In the genomic region with DNA sequence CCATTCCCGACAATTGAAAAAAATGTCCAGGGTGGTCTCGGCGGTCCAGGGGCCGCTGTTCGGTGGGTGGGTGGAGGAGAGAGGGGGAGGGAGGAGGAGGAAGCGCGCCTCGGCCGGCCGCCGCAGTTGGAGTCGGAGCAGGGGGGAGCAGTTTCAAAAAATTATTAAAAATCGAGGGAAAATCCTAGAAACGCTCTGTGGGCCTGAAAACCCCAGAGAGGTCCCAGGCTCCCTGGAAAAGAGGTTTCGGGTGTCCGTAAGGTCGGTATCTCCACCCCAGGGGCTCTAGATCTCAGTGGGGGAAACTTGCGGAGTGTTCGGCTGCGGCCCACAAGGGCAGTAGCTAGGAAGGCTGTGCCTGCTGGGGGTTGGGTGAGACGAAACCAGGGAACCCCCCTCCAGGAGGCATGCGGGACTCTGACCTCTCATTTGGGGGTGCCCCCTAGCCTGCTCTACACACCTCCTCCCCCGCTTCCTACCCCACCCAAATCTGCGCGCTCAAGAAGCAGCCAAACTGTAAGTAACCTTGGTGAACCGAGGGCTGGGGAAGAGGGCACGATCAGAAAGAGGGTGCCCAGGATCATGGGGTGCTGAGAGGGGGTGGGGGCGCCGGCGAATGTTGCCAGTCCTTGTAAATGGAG, we compare ENCODE assay signal across 8 mouse cellular contexts. TPM values are rescaled to one million over a fixed set of nuclear protein-coding genes. Genes with fewer than 3 reads are reported as not detected.
A peak's percentile ranks its signal among the peaks of the same experiment; 100 is the strongest.
DNase-seq lines count a peak whose midpoint lies in the region; ATAC-seq and TF ChIP-seq lines count a peak whose summit lies in the region.

No protein-coding gene starts in this region.

- TF ChIP-seq CTCF in CH12.LX (conservative IDR thresholded peaks at IDR 0.05 in 1 of 2, IDR thresholded peaks at IDR 0.05 in 1 of 2; ENCODE audit: low read depth in 2 of 2, low read length in 2 of 2), result no peak

- peak overlapping the region; percentile 77 to 99 (median 92) for H3K4me3 ChIP-seq in CH12.LX (replicated peaks in 1 of 3; ENCODE audit: low read depth in 2 of 3, low read length in 2 of 3, poor library complexity in 1 of 3)
- peak overlapping the region; percentile 78 for H3K4me3 ChIP-seq in embryonic facial prominence, embryonic 13.5 days
- H3K4me3 ChIP-seq in hindbrain, embryonic 12.5 days, result peak overlapping the region; percentile 60
- peak overlapping the region; percentile 61 for H3K4me3 ChIP-seq in liver, embryonic 15.5 days (replicated peaks)
- H3K4me3 ChIP-seq in neural tube, embryonic 15.5 days (replicated peaks), result peak overlapping the region; percentile 48

- peak; percentile 38 for DNase-seq in embryo, embryonic 10.5 days (ENCODE audit: low spot score)
- no peak for DNase-seq in embryo, embryonic 10 days (ENCODE audit: low spot score)
- peak; percentile 54 for DNase-seq in CH12.LX (ENCODE audit: extremely low read depth)
- no peak for DNase-seq in left cerebral cortex, adult 8-10 months (ENCODE audit: low spot score in 2 of 2)

- under 1% methylated on average over 30 of the region's 30 CpGs for WGBS in embryonic facial prominence, embryonic 13.5 days
- under 1% methylated on average over 30 of the region's 30 CpGs for WGBS in hindbrain, embryonic 12.5 days
- under 1% methylated on average over 30 of the region's 30 CpGs for WGBS in liver, embryonic 15.5 days (ENCODE audit: insufficient replicate concordance)
- under 1% methylated on average over 30 of the region's 30 CpGs for WGBS in neural tube, embryonic 15.5 days

- peak overlapping the region; percentile 41; the same call in 1 of the 2 replicates for H3K4me2 ChIP-seq in CH12.LX (ENCODE audit: insufficient read depth, low read depth, poor library complexity, severe bottlenecking)
- peak overlapping the region; percentile 90 for H3K4me2 ChIP-seq in embryonic facial prominence, embryonic 13.5 days
- peak overlapping the region; percentile 89 for H3K4me2 ChIP-seq in hindbrain, embryonic 12.5 days (replicated peaks)
- peak overlapping the region; percentile 82 for H3K4me2 ChIP-seq in liver, embryonic 15.5 days
- peak overlapping the region; percentile 89 for H3K4me2 ChIP-seq in neural tube, embryonic 15.5 days

- peak overlapping the region; percentile 92 for H3K9ac ChIP-seq in CH12.LX (ENCODE audit: insufficient read depth, low read depth)
- peak overlapping the region; percentile 96 for H3K9ac ChIP-seq in embryonic facial prominence, embryonic 13.5 days
- H3K9ac ChIP-seq in hindbrain, embryonic 12.5 days, result peak overlapping the region; percentile 79
- H3K9ac ChIP-seq in liver, embryonic 15.5 days, result peak overlapping the region; percentile 46
- peak overlapping the region; percentile 52 for H3K9ac ChIP-seq in neural tube, embryonic 15.5 days (replicated peaks)

- no peak for TF ChIP-seq RAD21 in CH12.LX (IDR thresholded peaks at IDR 0.05; ENCODE audit: low read depth, low read length)

- H3K27me3 ChIP-seq in CH12.LX (replicated peaks), result peaks cover 15% of the 10 kb centered on the region
- no peaks in the 10 kb centered on the region for H3K27me3 ChIP-seq in embryonic facial prominence, embryonic 13.5 days
- H3K27me3 ChIP-seq in hindbrain, embryonic 12.5 days, result peaks cover 49% of the 10 kb centered on the region
- H3K27me3 ChIP-seq in liver, embryonic 15.5 days, result peaks cover 67% of the 10 kb centered on the region
- H3K27me3 ChIP-seq in neural tube, embryonic 15.5 days (replicated peaks), result peaks cover 46% of the 10 kb centered on the region

- dilution Hi-C loops in CH12.LX (cut with MboI; ENCODE audit: extremely low pct_ligation_motif_present, extremely low pct_unique_long_range_greater_than_20kb, low sequenced_read_pairs), result no loop called here

- TF ChIP-seq POLR2A in CH12.LX (IDR thresholded peaks at IDR 0.05; ENCODE audit: low read depth, low read length), result peak; percentile 37; the same call in 1 of the 2 replicates

- H3K27ac ChIP-seq in CH12.LX (ENCODE audit: insufficient read depth, low read depth), result peak overlapping the region; percentile 81
- peak overlapping the region; percentile 90 for H3K27ac ChIP-seq in embryonic facial prominence, embryonic 13.5 days
- H3K27ac ChIP-seq in hindbrain, embryonic 12.5 days, result peak overlapping the region; percentile 66; the same call in 1 of the 2 replicates
- H3K27ac ChIP-seq in liver, embryonic 15.5 days (replicated peaks), result no peak overlapping the region
- H3K27ac ChIP-seq in neural tube, embryonic 15.5 days (replicated peaks), result no peak overlapping the region

- H3K9me3 ChIP-seq in CH12.LX (replicated peaks; ENCODE audit: low read length), result no peaks in the 10 kb centered on the region
- H3K9me3 ChIP-seq in embryonic facial prominence, embryonic 13.5 days, result no peaks in the 10 kb centered on the region
- no peaks in the 10 kb centered on the region for H3K9me3 ChIP-seq in hindbrain, embryonic 12.5 days (replicated peaks)
- H3K9me3 ChIP-seq in liver, embryonic 15.5 days (replicated peaks), result no peaks in the 10 kb centered on the region
- no peaks in the 10 kb centered on the region for H3K9me3 ChIP-seq in neural tube, embryonic 15.5 days (replicated peaks)

- TF ChIP-seq EP300 in CH12.LX (IDR thresholded peaks at IDR 0.05; ENCODE audit: low read length), result no peak

- H3K79me2 ChIP-seq in CH12.LX (replicated peaks; ENCODE audit: control insufficient read depth, extremely low read depth, insufficient read depth, poor library complexity, severe bottlenecking), result peaks cover 31% of the 10 kb centered on the region

- no peak for ATAC-seq in embryonic facial prominence, embryonic 13.5 days (ENCODE audit: insufficient number of reproducible peaks, insufficient read depth, low FRiP score, low TSS enrichment, low read depth)
- 0 out of 2 replicates have a peak, but pooled peaks have one; percentile 4 for ATAC-seq in hindbrain, embryonic 12.5 days (ENCODE audit: low FRiP score)
- ATAC-seq in liver, embryonic 15.5 days (ENCODE audit: insufficient read depth), result no peak
- ATAC-seq in neural tube, embryonic 15.5 days (ENCODE audit: low FRiP score), result no peak

- peaks cover 29 to 41% of the 10 kb centered on the region in 2 experiments for H3K36me3 ChIP-seq in CH12.LX (replicated peaks in 1 of 2; ENCODE audit: control insufficient read depth in 1 of 2, insufficient read depth in 1 of 2, low read length in 1 of 2)
- H3K36me3 ChIP-seq in embryonic facial prominence, embryonic 13.5 days, result peaks cover 28% of the 10 kb centered on the region
- H3K36me3 ChIP-seq in hindbrain, embryonic 12.5 days, result no peaks in the 10 kb centered on the region
- H3K36me3 ChIP-seq in liver, embryonic 15.5 days (replicated peaks), result no peaks in the 10 kb centered on the region
- H3K36me3 ChIP-seq in neural tube, embryonic 15.5 days, result no peaks in the 10 kb centered on the region

- H3K4me1 ChIP-seq in CH12.LX (ENCODE audit: control insufficient read depth in 1 of 2, insufficient read depth in 2 of 2), result peaks cover 9 to 64% of the 10 kb centered on the region in 2 experiments
- peaks cover 62% of the 10 kb centered on the region for H3K4me1 ChIP-seq in embryonic facial prominence, embryonic 13.5 days
- peaks cover 49% of the 10 kb centered on the region for H3K4me1 ChIP-seq in hindbrain, embryonic 12.5 days
- H3K4me1 ChIP-seq in liver, embryonic 15.5 days (replicated peaks), result peaks cover 71% of the 10 kb centered on the region
- peaks cover 64% of the 10 kb centered on the region for H3K4me1 ChIP-seq in neural tube, embryonic 15.5 days

- in situ Hi-C loops in CH12.LX (cut with MboI; ENCODE audit: low pct_ligation_motif_present, low pct_unique_long_range_greater_than_20kb, low sequenced_read_pairs), result loop anchor here (5.0 to 10.0 kb wide), 2 partner anchors 213 to 305 kb away; no protein-coding TSS in a partner anchor

TF ChIP-seq in CH12.LX, 34 proteins besides CTCF, POLR2A, EP300 and RAD21 (continues in another document):
- TF ChIP-seq MXI1 (IDR thresholded peaks at IDR 0.05; ENCODE audit: low read depth, low read length), result no peak; the same call in none of the 2 replicates
- TF ChIP-seq CHD1 (IDR thresholded peaks at IDR 0.05; ENCODE audit: low read depth, low read length), result no peak; the same call in 1 of the 2 replicates
- TF ChIP-seq ZC3H11A (IDR thresholded peaks at IDR 0.05; ENCODE audit: low read depth, low read length), result no peak
- TF ChIP-seq GABPA (IDR thresholded peaks at IDR 0.05; ENCODE audit: insufficient replicate concordance, low read depth, low read length), result no peak
- TF ChIP-seq NELFE (IDR thresholded peaks at IDR 0.05; ENCODE audit: low read depth, low read length), result no peak; the same call in 1 of the 2 replicates
- no peak for TF ChIP-seq HCFC1 (IDR thresholded peaks at IDR 0.05; ENCODE audit: low read depth, low read length)
- TF ChIP-seq RCOR1 (conservative IDR thresholded peaks at IDR 0.05; ENCODE audit: low read depth, low read length), result no peak
- no peak for TF ChIP-seq USF2 (conservative IDR thresholded peaks at IDR 0.05; ENCODE audit: low read depth, low read length)
- 0 out of 2 replicates have a peak, but pooled peaks have one; percentile 6 for TF ChIP-seq TBP (conservative IDR thresholded peaks at IDR 0.05; ENCODE audit: low read depth, low read length)
- TF ChIP-seq USF1 (IDR thresholded peaks at IDR 0.05; ENCODE audit: low read depth, low read length), result no peak
- TF ChIP-seq NRF1 (IDR thresholded peaks at IDR 0.05; ENCODE audit: low read depth, low read length), result no peak
- no peak for TF ChIP-seq BHLHE40 (IDR thresholded peaks at IDR 0.05; ENCODE audit: low read depth, low read length)
- no peak for TF ChIP-seq TCF12 (IDR thresholded peaks at IDR 0.05; ENCODE audit: low read depth, low read length)

RNA-seq across cellular contexts. Expression of a gene that starts 2.6 kb away (rescaled TPM):
- total RNA-seq in CH12.LX (2012; rRNA removed) (99.4 and 146 TPM in 2 replicates), CH12.LX (2014; rRNA removed) (33.5 and 42.4 TPM in 2 replicates)
- 255 and 299 TPM in 2 replicates for polyA plus RNA-seq in CH12.LX (2012; ENCODE audit: insufficient read length, low read depth)
- polyA plus RNA-seq in embryonic facial prominence, embryonic 13.5 days (2015; fragmentation: Nextera tagmentation; extraction: Ambion mirVana), result 1,075 and 1,213 TPM in 2 replicates
- polyA plus RNA-seq in hindbrain, embryonic 12.5 days (2016; fragmentation: Nextera tagmentation; extraction: Ambion mirVana), result 565 and 605 TPM in 2 replicates
- 47.6 and 47.9 TPM in 2 replicates for polyA plus RNA-seq in liver, embryonic 15.5 days (2015; fragmentation: Nextera tagmentation; extraction: Ambion mirVana)
- 155 and 302 TPM in 2 replicates for polyA plus RNA-seq in neural tube, embryonic 15.5 days (2015; fragmentation: Nextera tagmentation; extraction: Ambion mirVana)
- 10 to 100 TPM; 63.0 to 86.8 (median 73.0) TPM for total RNA-seq in left cerebral cortex, adult 8-10 months (2022)

RNA-seq across cellular contexts. Expression of a gene that starts 40.1 kb away (rescaled TPM):
- total RNA-seq in CH12.LX (2012; rRNA removed) (8.9 and 12.4 TPM in 2 replicates), CH12.LX (2014; rRNA removed) (11.5 and 11.8 TPM in 2 replicates)
- 18.6 and 20.8 TPM in 2 replicates for polyA plus RNA-seq in CH12.LX (2012; ENCODE audit: insufficient read length, low read depth)
- 2.1 and 4.3 TPM in 2 replicates for polyA plus RNA-seq in embryonic facial prominence, embryonic 13.5 days (2015; fragmentation: Nextera tagmentation; extraction: Ambion mirVana)
- 8.3 and 9.5 TPM in 2 replicates for polyA plus RNA-seq in hindbrain, embryonic 12.5 days (2016; fragmentation: Nextera tagmentation; extraction: Ambion mirVana)
- polyA plus RNA-seq in liver, embryonic 15.5 days (2015; fragmentation: Nextera tagmentation; extraction: Ambion mirVana), result 0.52 and 0.53 TPM in 2 replicates
- 6.3 and 7.3 TPM in 2 replicates for polyA plus RNA-seq in neural tube, embryonic 15.5 days (2015; fragmentation: Nextera tagmentation; extraction: Ambion mirVana)
- total RNA-seq in left cerebral cortex, adult 8-10 months (2022), result 10 to 100 TPM; 23.1 to 25.8 (median 24.3) TPM

Comparison
In these comparisons a context has a peak if more than half of its experiments do, and no peak if none do; other contexts are left out.
1. DNase-seq: peak in embryo, embryonic 10.5 days (single experiment) and CH12.LX (single experiment); none in embryo, embryonic 10 days (single experiment) and left cerebral cortex, adult 8-10 months (0 of 2).
2. H3K27ac ChIP-seq: peak in CH12.LX (single experiment), embryonic facial prominence, embryonic 13.5 days (single experiment) and hindbrain, embryonic 12.5 days (single experiment); none in liver, embryonic 15.5 days (single experiment) and neural tube, embryonic 15.5 days (single experiment).
3. H3K9ac ChIP-seq: peak in every context shown above with its lines; median percentile 96 in embryonic facial prominence, embryonic 13.5 days; 92 in CH12.LX; 79 in hindbrain, embryonic 12.5 days; 52 in neural tube, embryonic 15.5 days; 46 in liver, embryonic 15.5 days.
4. Peak in every context shown above with its lines, with median percentiles within 50 percentile points of each other: H3K4me2 ChIP-seq and H3K4me3 ChIP-seq.